Mouse (Mus musculus) heart, adult 18-20 months (tissue): ENCODE data around the gene Emc6. TPM values are rescaled to one million over a fixed set of nuclear protein-coding genes. Genes with fewer than 3 reads are reported as not detected.

ENCODE experiments used
- DNase-seq, 2 experiments: peaks; one replicate each; pipeline ENCODE4 v3.0.0; 2021 to 2022; ENCODE audit warnings: mixed read lengths in 1 of 2
- total RNA-seq, 2 experiments: library from RNA; stranded (reverse); gene quantifications; 2 replicates each; pipeline ENCODE4 v1.2.3; 2021

The Emc6 gene
- total RNA-seq, 2 experiments from 2014 or later, result 94.8 to 98.0 TPM

GRCm38 (mm10) chr11:73176186-73176585, 651 bp downstream of the Emc6 start:
- no peak for DNase-seq

DNA sequence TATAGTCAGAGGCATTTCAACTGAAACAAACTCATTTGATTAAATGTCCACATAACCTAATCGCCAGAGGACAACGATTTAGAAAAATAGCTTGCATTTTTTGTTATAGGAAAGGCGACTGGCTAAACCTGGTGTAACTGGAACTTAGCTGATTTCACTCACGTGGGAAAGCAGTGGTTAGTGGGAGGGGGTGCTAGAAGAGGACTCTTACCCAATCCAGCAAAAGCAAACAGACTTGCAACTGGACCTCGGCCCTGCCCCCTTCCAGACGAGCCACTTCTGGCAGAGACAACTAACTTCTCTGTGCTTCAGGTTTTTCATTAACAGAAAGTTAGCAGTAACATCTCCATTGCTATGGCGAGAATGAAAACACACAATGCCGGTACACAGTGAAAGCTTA, 1.2 kb downstream of the Emc6 start:
- no peak for DNase-seq

GRCm38 (mm10) chr11:73172186-73172585, 4.7 kb downstream of the Emc6 start:
- peak; percentile 75 to 87 for DNase-seq

GRCm38 (mm10) chr11:73169231-73169630, 7.6 kb downstream of the Emc6 start:
- DNase-seq, result peak; percentile 34 to 72

GRCm38 (mm10) chr11:73168576-73168975, 8.3 kb downstream of the Emc6 start:
- no peak for DNase-seq

DNA sequence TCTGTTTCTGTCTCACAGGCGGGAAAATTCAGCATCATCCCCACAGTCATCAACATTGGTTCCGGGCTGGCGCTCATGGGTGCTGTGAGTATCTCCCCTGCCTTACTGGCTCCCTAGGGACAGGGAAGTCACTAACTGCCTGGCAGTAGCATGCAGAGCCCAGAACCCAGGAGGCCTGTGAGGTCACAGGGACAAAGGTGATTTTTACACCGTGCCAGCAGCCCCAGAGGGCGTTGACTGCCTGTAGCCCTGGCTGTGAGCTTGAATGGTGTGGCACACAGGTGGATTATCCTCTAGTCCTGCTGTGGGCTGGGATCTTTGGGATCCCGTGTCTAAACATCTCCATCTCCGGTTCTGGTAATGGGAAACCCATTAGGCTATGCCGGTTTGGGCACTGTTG, 8.8 kb downstream of the Emc6 start:
- DNase-seq, result no peak

DNA sequence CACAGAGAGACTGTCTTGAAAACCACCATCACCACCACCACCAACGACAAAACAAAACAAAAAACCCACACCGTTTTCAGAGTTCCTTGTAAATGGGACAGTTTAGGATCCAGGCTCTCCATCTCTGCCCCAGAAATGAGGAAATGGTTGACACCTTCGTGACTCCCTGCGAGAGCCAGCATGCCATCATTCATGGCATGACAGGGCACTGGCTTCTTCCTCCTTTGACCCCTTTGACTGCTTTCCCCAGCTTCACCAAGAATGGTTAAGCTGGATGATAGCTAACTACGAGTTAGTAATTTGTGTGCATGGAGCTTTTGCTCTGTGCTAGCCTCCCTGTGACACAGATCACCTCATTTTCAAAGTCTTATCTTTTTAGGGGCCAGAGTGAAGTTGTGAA, 14.6 kb downstream of the Emc6 start:
- DNase-seq, result no peak

DNA sequence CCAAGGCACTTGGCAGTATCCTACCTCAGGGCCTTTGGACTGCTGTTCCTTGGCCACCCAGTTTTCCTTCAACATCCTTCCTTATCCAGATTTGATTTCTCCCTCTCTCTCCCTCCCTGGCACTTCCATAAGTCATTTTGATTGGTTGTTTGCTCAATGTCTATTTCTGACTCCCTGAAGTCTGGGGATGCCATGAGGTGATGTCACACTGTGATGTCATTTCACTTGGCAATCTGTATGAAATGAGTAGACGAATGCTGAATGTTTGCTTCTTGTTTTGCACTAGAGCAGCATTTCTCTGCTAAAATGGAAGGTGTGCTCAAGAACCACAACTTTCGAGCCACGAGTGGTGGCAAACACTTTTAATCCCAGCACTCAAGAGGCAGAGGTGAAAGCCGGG, 15.2 kb downstream of the Emc6 start:
- no peak for DNase-seq

DNA sequence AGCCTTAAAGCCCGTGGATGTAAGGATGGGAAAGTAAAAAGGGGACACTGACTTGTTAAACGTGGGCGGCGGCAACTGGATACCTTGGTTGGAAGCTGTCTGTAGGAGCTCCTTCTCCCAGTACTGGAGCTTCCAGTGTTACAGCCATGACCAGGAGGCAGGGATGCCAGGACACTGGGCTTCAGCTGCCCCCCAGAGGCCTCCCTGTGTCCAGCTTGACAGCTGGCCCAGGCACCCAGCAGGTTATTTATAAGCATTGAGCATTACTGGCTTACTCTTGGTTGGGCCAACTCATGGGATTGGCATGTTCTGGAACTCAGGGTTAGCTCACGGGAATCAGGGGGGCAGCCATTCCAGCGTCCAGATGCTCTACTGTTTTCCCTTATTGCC, 16.0 kb downstream of the Emc6 start:
- DNase-seq, result peak; percentile 72 to 86

- DNase-seq, result peak in 1 of 2 experiments; percentile 52
Observed at GRCm38 (mm10) chr11:73159957-73160810, 16.7 kb downstream of the Emc6 start, which contains the start of gene P2rx5. P2rx5 (plus strand) TSS chr11:73160421.

DNA sequence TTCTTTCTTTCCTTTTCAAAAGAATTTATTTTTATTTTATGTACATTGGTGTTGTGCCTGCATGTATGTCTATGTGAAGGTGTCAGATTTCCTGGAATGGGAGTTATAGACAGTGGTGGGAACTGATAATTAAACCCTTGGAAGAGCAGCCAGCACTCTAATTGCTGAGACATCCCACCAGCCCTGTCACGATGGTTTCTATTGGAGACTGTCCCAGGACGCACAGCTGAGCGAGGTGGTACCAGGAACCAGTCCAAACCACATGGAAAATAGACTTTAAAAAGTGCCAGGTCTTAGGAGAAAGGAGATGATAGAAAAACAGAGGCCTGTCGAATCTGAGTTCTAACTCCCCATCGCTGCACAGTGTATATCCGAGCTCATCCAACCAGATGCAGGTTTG, 21.8 kb downstream of the Emc6 start:
- DNase-seq, result no peak

DNA sequence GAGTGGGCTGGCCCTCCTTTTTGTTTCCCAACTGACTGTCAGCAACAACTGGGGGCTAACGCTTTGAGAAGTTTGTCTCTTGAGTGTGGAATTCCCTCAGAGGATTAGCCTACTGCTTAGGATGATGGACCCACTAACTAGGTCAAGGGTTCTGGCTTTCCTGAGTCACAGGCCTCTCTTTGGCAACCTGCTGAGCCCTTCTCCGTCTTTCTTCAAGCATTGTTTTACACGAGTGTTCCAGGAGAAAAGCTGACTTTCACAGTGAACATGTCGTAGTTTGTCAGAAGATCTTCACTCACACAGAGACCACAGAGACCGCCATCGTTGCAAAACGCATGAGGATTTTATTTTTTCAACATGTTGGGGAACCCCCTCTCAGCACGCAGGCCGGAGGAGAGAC, 28.6 kb downstream of the Emc6 start:
- no peak for DNase-seq

DNA sequence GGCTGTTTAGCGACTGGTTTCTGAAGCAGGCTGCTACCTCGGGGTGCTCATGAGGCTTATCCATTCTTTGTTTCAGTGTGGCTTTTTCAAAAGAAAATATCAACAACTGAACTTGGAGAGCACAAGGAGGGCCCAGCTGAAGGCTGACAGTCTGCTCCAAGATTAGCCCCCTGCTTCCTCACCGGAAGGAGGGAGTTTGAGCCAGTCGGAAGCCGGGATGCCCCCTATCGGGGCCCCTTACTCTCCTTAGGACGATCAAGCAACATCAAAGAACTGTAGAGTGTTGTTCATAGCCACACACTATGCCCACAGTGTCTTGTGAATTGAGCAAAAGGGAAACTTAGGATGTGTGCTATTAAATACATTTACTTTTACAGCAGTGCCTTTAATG, 29.9 kb downstream of the Emc6 start:
- DNase-seq, result no peak

DNA sequence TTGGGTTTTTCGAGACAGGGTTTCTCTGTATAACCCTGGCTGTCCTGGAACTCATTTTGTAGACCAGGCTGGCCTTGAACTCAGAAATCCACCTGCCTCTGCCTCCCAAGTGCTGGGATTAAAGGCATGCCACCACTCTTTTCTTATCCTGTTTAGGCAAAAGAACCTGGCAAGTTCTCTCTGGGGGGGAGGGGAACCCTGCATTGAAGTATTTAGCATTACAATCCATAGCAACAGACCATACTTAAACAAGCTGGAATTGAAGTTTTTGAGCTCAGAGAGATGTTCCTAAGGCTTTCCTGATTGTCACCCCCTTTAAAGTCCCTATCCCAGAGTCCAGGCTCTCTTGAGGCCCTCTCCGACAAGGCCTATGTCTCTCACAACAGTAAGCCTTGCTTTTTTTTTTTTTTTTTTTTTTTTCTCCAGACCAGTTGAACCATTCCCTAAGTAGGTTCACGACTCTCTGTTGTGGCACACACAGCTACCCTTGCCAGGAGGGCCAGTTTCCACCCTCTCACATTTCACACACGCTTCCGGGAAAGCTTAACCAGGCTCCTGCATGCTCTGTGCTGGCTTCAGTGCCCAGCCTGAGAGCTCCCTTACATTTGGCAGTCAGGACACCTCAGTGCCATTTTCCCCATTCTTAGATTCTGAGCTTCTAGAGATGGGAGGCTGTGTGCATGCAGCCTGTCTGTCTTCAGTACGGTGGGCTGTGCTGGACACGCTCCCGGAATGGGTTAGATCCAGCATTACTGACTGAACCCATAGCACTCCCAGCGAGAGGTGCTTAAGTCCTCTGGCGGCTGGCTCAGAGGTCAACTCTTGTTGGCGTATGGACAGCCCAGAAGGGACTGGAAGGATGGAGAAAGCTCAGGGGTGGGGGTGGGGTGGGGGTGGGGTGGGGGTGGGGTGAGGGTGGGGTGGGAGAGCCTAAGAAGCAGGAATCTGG, 30.5 kb downstream of the Emc6 start:
- DNase-seq, result no peak

DNA sequence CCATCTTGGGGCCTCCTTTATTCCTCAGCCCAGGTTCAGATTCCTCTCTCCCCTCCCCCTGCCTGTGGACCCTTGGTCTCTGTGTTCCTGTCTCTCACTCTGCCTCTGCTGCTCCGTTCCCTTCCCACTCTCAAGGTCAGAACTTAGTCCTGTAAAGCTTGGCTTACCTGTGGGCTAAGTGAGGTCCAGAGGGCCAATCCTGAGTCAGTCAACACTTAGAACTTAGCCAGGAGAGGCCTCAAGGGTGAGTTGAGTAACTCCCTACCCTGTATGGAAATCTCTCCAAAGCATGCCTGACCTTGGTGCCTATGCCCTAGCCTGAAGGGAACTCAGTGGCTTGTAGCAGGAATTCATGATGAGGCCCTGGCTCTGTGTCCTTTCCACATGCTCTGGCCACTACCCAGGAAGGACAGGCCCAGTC, 32.6 kb downstream of the Emc6 start:
- peak in 1 of 2 experiments; percentile 11 for DNase-seq

DNA sequence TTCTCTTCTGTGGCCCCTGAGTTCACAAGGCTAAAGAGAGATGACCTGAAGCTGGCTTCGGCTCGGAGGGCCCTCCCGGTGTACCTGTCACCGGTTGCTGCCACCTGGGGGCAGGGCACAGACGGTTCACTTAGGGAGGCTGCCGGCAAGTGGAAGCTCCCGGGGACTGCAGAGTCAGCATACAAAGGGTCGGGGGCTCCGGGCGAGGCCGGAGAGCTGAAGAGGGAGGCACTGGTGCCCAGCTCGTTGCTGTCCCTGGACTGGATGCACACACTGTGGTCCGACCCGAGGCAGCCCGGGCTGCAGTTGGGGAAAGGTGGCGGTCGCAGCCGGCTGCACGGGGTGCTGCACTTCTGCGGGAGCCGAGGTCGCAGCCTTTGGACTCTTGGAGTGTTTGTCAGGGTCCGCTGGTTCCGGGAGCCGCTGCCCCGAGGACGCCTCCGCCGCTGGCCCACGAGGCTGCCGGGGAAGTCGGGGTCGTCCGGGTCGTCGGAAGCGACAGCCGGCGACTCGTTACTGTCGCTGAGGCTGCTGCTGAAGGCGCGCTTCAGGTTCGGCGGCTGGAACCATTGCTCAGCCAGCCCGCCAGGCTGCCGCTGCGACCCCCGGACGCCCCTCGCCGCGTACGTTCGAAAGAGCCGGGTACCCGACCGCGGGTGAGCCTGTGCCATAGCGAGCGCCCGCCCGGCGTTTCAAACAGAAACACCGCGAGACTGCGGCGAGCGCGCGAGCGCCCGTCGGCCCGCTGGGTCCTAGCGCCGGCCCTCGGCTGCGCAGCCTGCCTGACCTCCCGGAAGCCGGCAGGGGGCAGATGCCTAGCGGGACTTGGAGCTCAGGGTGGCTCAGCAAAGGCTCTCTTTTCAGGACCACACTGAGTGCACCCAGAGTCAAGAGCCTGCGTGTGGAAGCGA, 39.0 kb downstream of the Emc6 start, which contains the start of gene Haspin:
Gene Haspin (minus strand): TSS at position 704 of the 911 bp plus-strand sequence.
- peak; percentile 92 to 95 for DNase-seq

GRCm38 (mm10) chr11:73137116-73137515, 39.7 kb downstream of the Emc6 start:
- DNase-seq, result peak in 1 of 2 experiments; percentile 17

DNA sequence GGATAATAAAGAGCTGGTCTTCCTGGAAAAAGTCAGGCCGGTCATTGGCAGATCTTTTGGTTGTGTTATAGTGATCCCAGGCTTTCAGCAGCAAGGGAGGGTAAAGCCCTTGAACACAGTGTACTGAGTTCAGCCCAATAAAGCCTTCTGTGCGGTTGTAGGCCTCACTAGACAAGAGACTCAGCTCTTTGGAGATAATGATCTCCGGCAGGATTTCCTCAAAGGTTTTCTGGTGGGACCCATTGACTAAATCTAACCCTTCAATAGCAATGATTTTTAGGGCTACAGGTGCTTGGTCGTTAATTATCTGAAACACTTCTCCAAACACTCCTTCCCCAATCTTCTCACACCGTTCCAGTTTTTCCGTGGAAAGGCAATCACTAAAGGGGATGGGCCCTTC, 40.2 kb downstream of the Emc6 start:
- no peak for DNase-seq

- no peak for DNase-seq
Observed at GRCm38 (mm10) chr11:73134222-73134621, 42.6 kb downstream of the Emc6 start.

DNA sequence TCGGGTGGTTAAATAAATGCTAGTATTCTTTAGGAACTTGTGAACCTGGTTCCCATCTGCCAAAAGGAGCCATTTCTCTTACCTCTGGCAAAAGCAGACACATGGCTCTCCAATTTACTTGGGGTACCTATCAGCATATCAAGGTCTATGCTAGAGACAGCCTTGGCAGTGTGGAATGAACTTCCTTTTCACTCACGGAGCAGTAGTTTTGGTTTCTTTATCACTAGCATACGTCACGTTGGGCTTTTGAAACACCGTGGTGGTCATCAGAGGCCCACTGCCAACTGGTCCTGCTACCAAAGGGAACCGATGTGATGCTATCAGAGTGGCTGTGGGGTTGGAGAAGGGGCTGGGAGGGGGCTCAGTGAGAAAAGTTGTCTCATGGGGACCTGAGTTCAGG, 43.8 kb downstream of the Emc6 start:
- no peak for DNase-seq

DNA sequence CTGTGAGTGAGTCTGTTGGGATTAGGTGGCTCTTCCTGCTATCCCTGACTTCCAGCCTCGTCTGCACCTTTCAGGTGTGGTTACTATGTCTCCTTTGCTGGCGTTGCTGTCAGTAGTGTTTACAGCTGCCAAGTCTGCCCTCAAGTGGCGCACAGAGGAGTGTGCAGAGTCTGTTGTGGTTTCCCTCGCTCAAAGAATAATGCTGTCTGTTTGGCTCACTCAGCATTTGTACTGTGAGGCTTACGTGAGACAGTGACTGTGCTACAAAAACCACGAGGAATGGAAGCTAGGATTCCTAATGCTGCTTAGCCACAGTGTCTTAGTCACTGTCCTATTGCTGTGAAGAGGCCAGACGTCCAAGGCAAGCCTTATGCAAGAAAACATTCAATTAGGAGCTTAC, 45.8 kb downstream of the Emc6 start:
- no peak for DNase-seq

GRCm38 (mm10) chr11:73126495-73126894, 50.3 kb downstream of the Emc6 start:
- no peak for DNase-seq
